Mouse (Mus musculus) kidney, adult 11 months (tissue): ENCODE results near the gene Xxylt1.
A peak's percentile ranks its signal among the peaks of the same experiment; 100 is the strongest.

Experiments
- DNase-seq: peaks from one replicate; pipeline ENCODE4 v3.0.0; 2022

Gene Xxylt1

DNA sequence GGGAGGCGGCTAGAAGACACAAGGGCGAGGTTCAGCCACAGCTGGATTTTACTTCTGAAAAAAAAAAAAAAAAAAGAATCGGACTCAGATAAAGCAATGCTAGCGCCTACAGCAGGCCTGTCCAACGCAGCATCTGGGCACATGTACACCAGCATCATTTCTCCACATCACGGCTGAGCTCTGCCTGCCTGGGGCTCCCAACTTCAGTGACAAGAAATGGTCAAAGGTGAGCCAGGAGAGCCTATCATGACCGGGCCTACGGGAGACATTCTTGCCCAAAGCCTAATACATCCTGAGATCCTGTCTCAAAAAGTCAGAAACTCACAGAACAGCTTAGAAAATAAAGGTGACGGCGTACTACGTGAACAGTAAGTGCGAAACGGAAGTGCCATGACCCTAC is 20.5 kb downstream of the Xxylt1 start:
- no peak for DNase-seq

DNA sequence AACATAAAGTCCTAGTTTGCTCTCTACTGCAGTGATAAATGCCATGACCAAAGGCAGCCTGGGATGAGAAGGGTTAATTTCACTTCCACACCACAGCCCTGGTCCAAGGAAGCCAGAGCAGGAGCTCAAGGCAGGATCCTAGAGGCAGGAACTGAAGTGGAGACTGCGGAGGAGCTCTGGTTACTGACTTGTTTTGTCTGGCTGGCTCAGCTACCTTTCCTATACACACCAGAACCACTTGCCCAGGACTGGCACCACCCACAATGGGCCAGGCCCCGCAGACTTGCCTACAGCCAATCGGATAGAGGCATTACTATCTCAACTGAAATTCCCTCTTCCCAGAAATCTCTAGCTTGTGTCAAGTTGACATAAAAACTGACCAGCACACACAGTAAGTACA is 21.0 kb downstream of the Xxylt1 start:
- no peak for DNase-seq

DNA sequence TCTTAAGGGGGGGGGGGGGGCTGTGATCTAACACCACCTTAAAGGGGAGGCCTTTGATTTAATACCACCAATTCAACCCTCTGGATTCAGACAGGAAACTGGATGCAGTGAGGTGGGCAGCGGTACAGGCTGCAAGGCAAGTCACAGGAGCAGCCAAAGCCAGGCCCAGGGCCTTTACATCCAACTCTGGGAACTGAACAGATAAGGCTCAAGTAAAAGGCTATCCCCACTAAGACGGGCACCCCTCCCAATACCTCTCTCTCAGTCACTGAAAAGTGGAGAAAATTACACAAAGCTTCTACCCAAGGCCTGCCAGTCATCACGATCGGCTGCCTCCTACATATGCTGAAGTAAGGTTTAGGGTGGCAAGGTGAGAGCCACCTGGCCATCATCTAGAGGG is 21.5 kb downstream of the Xxylt1 start:
- no peak for DNase-seq

DNA sequence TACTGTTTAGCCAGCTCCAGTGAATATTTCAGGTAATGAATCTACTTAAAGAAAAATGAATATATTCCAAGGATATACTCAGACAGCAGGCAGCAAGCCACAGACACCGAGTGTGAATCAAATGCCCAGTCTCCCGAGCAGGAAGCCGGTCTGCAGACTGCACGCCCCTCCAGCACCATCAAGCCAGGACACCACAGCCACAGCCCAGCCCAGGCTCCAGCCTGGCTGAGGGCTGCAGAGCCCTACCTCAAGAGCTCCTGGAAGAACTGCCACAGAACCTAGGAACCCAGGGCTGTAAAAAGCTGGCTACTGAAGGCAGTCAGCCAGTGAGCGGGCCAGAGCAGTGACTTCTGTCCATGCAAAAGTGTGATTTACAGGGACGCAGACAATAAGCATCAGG is 28.4 kb downstream of the Xxylt1 start:
- DNase-seq = no peak

DNA sequence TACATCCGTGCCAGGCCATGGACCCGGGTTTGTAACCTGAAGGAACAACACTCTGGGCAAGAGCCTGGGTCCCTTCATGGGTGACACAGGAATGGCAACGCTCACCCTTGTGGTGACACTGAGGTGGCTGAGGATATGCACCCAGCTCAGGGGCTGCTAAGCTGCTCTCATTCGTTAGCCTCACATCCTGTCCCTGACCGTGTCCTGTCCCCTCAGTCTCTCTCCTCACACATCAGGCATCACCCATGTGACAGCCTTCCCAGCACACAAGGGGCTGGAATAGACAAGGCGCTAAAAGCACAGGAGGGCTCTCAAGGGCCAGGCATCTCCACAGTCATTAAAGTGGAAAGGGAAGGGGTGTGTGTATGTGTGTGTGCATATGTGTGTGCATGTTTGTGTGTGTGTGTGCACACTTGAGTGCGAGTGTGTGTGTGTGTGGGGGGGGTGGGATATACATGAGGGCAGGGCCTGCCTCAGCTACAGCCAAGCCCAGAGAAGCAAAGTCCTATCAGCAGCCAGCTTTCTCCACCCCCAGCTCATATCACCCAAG is 29.0 kb downstream of the Xxylt1 start:
- no peak for DNase-seq

DNA sequence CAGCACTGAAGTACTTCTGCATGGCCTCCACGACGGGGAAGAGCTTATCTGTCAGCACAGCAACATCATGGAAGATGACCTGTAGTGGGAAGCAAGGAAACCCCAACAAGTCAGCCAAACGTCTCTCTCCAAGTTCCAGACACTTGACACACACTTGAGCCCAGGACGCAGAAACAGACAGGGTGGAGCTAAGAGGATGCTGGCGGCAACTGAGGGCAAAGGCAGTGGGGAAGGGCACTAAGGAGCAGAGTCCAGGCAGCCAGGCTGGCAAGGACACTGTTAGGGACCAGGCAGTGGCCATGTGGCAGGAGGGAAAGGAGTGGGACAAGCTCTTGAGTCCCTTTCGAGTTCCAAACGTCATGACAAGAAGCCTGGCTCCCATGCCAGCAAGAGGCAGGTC is 30.5 kb downstream of the Xxylt1 start:
- no peak for DNase-seq

DNA sequence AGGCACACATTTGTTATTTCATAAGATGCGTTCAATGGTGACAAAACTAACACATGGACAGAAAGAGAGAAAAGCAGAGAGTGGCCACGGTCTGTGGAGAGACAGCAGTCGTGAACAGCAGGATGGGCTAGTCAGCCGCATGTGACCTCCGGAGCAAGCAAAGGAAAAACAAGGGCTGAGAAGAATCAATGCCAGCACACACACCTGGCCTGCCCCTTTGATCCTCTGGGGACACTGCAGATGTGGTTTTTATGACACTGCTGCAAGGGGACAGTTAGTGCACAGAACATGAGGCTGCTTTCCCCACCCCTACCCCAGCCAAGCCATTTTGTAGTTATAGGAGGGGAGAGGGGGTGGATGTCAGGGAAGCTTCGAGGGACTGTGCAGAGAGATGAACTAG is 33.0 kb downstream of the Xxylt1 start:
- no peak for DNase-seq

DNA sequence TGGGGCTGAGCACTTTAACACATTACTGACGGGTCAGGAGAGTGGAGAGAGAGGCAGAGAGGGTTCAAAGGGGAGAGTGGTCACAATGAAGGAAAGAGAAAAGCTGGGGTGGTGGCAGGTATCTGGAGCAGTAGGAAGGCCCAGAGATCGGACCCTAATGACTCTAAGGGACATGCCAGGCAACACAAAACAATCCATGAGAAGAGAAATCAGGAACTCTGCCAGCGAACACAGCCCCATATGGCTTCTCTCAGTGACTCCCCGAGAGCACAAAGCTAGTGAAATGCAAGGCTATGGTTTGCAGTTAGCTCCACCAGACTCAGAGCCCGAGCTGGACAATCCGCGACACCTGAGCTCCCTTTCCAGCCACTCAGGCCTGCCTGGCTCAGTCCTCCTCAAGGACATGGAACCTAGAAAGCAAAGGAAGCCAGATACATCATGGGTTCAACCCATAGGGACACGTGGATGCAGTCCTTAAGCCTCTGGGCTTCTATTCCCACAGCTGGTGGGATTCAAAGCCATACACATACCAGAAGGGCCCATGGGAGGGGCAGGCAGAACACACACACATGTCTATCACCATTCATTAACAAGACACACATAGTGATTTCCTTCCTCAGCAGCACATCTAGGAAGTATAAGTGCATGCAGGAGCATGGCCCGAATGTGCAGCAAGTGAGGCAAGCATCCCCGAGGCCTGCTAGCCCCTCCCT is 33.9 kb downstream of the Xxylt1 start:
- DNase-seq = no peak

DNA sequence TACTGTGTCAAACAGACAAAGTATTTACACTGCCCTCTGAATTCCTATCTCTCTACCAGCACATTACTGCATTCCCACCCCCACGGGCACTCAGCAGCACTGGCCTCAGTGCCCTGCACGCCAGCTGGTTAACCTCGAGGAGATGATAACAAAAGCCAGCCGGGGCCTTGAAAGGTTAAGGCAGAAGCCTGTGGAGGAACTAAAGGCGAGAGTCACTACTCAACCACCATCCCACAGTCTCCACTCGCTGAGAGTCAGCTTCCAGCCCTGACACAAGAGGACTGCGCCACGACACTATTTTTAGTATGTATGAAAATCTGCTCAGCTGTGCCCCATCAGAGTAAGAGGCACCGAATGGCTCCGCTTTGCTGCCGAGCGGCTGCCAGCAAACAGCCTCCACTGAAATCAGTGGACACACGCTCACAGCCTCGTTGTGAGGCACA is 35.0 kb downstream of the Xxylt1 start:
- DNase-seq = no peak

DNA sequence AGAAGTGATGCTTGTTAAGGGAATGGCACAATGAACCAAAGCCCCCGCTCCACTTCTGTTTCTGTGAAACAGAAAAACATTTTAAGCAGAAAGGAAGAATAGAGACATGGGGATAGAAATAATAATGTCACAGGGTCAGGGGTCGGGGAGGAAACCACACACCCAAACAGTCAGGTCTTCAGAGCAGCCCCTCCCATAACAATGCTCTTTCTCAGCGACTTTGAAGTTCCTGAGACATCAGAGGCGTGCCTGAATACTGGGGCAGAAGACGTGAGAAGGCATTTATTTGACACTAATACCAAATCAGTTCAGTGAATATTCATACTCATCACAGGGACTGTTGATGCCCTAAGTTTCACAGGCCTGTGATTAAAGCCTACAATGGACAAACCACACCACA is 36.0 kb downstream of the Xxylt1 start:
- no peak for DNase-seq

DNA sequence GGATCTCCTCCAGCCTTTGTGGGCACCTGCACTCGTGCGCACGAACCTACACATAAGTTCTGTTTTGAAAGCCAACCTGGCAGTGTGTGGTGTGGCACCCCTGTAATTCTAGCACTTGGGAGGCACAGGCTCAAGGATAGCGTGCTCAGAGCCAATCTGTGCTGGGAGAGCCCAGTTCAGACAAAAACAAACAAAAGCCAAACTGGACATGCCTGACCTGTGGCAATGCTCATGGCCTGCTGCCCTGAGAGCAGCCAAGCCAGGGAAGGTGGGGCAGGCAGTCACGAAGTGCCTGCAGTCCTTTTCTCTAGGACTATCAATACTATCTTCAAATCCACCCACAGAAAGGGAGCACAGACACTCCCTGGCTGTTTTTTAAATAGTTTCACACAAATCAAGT is 38.1 kb downstream of the Xxylt1 start:
- DNase-seq = no peak

DNA sequence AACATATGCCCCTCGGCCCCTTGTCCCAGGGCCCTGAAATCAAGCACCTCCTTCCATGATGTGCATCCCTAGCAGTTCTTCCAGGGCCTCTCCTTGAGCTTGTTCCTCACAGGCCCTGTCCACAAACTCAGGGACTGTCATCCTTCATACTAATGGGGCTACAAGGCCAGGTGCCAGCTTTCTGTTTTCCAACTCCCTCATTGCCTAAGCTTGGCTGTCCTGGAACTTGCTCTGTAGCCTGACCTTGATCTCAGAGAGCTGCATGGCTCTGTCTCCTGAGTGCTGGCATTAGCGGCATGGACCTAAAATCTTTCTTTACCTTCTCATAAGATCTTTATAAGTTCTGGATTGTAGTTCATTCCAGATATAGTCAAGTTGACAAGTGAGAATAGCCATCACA is 39.7 kb downstream of the Xxylt1 start:
- no peak for DNase-seq

DNA sequence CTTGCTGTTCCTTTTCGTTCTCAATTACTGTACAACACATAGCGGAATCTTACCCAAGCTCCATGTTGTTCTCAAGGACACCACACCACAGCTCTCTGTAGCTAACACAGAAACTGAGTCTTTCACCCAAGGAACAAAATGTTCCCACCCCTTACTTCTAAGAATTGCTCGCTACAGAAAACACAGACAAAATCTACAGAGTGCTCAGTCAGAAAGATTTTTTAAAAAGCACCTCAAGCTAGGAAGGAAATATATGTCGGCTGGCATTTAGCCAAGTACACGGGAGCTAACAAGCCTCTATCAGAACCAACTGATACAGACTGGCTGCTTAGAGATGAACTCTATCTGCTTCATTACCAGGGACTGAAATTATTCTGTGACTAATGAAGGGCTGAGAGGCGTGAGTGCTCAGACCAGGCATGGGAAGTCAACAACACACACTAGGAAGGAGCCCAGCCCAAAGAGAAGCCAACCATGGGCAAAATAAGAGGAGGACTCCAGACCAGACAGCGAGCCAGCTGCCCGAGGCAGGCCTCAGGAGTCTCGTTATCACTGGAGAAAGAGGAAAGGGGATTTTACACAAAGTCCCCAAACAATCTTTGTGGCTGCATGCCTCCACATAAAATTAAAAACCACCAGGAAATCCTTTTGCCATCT is 41.3 kb downstream of the Xxylt1 start:
- no peak for DNase-seq

DNA sequence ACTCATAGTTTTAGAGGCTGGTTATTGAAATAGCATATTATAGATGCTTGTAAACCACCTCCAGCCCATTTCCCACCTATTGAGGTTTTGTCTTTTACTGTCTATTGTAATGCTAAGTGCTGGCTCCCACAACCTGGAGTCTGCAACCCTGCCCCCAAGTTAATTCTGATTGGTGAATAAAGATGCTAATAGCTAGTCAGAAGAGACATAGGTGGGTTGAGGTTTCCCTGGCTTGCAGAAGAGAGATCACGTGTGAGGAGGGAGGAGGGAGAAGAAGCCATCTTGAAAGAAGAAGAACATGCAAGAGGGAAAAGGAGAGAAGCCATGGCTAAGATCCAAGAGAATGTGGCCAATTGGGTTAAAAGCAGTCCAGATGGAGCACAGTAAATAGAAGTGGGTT is 43.8 kb downstream of the Xxylt1 start:
- DNase-seq = no peak

DNA sequence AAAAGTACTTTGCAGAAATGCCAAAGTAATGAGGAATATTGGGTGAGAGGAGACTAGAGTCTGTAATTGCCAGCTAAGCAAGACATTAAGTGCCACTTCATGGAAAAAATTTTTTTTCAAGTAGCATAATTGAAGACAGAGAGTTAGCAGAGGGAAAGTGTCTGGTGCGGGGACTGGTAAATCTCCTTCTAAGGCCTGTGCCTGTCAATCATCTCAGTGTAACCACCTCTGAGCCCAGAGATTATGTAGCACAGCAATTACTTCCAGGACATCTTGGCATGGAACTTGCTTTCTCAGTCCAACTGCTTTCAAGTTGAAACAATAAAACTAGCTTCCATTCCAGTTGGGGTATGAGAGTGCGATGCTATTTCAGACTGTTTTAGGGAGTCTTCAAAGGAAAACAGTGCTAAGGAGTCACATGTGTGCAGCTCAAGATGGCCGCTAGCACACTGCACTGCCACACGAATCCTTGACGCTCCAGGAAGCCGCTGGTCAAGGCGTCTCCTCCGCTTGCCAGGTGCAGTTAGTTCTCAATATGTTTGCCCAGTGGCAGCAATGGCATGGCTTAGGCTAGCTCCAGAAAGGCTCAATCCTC is 45.5 kb downstream of the Xxylt1 start:
- no peak for DNase-seq

DNA sequence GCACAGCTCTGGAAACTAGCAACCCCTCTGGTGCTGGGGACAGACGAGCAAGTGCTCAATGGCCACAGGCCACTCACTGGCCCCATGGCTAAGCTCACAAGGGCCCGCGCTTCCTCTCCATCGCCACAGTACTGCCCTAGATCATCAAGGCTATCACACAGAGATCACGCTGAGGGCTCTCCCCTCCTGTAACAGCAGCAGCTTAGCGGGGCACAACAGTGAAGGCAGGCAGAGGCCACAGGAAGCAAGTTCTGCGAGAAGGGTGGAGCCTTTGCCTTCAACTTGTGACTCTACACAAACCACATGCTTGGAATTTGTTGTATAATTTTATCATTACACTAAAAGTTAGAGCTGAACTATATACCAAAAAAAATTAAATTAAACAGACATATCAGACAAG is 46.0 kb downstream of the Xxylt1 start:
- DNase-seq = no peak

DNA sequence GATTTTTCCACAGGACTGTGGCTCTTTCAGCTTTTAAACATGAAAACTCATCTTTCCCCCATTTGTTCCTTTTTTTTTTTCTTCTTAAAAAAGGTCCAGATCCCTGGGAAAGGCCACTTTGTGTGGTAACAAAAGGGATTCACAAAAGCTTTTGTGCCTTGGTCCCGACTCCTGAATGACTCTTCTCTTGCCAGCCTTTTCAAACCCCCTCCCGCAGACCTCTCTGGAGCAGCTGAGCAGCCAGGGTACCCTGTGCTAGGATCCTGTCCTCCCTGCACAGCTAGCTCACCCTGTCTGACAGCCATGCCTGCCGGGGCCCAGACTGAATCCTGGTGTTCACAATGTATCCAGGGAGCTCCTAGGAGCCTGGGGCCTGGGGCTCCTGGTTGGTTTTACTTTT is 47.2 kb downstream of the Xxylt1 start:
- no peak for DNase-seq

DNA sequence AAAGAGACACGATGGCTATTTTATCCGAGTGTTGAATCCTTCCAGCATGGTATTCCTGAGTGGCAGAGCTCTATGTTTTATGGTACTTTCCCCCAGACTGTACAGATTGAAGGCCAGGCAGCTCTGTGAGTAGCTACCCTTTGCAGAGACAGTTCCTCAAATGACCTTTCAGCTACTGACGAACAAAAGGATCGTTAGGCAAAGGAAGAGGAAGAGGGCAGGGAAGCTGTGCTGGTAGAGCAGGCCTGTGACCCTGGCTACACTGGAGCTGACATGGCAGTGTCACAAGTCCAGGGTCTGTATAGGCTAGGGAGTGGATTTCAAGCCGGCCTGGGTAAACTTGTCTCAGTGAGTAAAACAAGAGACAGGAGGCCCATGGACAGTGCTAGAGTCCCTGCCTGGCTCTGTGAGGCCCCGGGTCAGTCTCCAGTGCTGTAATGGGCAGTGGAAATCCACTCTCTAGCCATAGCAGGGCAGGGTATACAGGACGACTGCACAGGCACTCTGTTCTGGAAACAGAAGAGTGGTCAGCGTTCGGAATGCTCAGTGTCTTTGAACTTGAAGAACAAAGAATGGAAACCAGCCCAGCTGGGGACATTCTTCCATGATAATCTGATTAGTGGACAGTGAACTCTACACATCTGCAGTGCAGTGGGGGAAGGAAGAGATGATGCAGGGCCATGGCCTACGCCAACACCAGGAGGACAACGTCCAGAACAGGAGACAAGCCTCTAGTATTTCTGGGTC is 51.3 kb downstream of the Xxylt1 start:
- no peak for DNase-seq

DNA sequence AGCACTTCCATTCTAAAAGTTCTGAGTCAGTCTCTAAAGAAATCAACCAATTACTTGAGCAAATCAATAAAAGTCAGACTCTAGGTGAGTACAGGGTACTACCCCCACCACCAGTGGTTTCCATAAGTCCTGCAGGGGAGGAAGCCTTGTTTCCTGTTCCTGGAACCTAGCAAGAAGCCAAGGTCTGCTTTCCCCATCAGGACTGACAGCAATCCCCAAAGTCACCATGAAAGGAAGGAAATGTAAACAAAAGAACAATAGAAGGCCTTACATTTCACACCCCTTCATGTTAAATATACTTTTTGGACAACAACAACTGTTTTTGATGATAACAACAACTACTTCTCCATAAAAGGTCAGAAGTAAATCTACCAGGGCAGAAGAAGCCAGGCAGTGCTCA is 53.6 kb downstream of the Xxylt1 start:
- no peak for DNase-seq

DNA sequence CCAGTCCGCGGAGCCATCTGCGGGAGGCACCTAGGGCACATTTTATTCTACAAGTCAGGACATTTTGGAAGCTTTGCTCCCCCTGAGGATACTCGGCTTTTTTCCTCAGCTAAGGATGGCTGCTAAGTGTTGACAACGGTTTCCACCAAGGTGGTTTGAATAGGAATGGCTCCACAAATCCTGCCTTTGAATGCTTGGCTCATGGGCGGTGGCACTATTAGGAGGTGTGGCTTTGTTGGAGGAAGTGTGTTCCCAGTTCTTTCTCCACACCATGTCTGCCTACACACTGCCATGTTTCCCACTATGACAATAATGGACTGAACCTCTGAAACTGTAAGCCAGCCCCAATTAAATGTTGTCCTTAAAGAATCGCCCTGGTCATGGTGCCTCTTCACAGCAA is 55.7 kb downstream of the Xxylt1 start:
- DNase-seq = no peak

DNA sequence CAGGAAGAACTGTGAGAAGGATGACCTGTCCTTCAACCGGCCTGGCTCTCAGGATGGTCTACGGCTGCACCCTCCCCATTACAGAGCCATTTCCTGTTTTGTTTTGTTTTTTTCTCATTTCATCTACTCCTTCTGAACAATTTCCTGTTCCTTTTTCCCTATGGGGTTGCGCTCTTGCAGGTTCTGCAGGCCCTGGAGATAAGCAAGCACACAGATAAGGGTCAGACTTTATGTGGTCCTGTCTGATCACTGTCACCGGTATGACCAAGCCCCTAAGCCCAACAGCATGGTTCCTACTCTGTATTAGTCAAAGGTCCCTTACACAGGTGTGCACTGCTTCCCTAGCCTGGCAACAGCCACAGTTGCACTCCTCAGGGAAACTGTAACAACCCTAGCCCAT is 56.2 kb downstream of the Xxylt1 start:
- no peak for DNase-seq

DNA sequence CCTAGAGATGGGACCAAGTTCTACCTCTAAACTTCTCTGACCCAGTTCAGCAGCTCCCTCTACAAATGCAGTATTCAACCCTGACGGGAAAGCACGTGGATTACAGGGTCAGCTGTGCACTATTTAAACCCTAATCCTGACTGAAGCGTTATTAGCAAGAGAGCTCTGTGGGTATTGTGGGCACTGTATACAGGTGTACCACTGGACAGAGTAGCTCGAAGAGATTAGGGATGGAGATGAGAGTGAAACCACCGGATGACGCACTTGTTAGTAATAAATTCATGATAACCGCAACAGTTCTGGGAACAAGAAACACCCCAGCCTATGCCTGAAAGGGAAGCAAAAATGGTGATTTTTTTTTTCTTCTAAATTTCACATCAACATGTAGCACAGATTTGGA is 57.0 kb downstream of the Xxylt1 start:
- no peak for DNase-seq

DNA sequence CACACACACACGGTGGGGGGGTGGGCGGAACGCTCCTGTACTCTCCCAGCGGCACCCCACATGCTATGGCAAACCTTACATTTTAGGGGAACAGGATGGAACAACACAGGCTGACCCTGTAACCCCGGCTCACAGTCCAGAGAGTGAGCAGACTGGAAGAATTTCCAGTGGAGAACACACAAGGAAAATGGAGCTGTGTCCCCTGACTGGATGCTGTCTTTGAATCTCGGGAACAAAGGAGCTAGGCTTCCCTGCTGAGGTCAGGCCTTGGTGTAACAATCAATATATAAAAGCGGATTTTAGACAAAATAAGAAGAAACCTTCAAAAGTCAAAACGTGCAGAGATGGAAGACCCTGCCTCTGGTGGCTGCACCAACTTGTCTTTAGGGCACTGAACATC is 57.4 kb downstream of the Xxylt1 start:
- no peak for DNase-seq

DNA sequence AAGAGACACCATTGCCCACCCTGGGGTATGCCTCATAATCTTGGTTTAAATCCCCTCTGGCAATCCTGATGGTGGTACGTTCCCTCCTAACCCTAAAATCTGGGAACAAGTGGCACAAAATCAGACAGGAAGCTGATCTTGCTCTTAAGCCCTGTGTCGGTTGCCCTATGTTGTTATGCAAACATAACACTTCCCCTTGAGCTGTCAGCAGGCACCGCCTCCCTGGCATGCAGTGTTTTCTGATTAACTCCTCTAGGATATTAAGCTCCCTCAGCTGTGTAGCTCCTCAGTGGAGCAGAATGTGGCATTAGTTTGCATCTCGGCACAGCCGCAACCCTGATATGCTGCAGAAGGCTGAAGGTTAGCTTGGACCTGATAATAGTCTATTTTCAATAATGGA is 58.9 kb downstream of the Xxylt1 start:
- DNase-seq = peak; percentile 49
